Mouse (Mus musculus) embryonic facial prominence, embryonic 13.5 days (tissue): ENCODE results near the gene Lamp1. TPM values are rescaled to one million over a fixed set of nuclear protein-coding genes. Genes with fewer than 3 reads are reported as not detected.
A peak's percentile ranks its signal among the peaks of the same experiment; 100 is the strongest.

Experiments used
- ATAC-seq: fragments of 200-750 bp; cut with Nextera tagmentation; 2 replicates; pipeline ENCODE4 v1.8.0; 2017; ENCODE audit warnings: low read depth; ENCODE audit not compliant: insufficient number of reproducible peaks, insufficient read depth, low FRiP score, low TSS enrichment
- H3K27ac ChIP-seq: fragments of 300-500 bp; sonication (generic); 2 replicates; pipeline ENCODE4 v1.5.1; 2015; ENCODE audit warnings: moderate library complexity, mild to moderate bottlenecking, inconsistent platforms
- H3K27me3 ChIP-seq: fragments of 300-500 bp; sonication (generic); 2 replicates; pipeline ENCODE4 v1.6.1; 2015; ENCODE audit warnings: mild to moderate bottlenecking, inconsistent platforms
- H3K36me3 ChIP-seq: fragments of 300-500 bp; sonication (generic); 2 replicates; pipeline ENCODE4 v1.6.1; 2015; ENCODE audit warnings: mild to moderate bottlenecking, inconsistent platforms
- H3K4me1 ChIP-seq: fragments of 300-500 bp; sonication (generic); 2 replicates; pipeline ENCODE4 v1.6.1; 2015; ENCODE audit warnings: inconsistent platforms
- H3K4me2 ChIP-seq: fragments of 300-500 bp; sonication (generic); 2 replicates; pipeline ENCODE4 v1.6.1; 2015; ENCODE audit warnings: moderate library complexity, mild to moderate bottlenecking, inconsistent platforms
- H3K4me3 ChIP-seq: fragments of 300-500 bp; sonication (generic); 2 replicates; pipeline ENCODE4 v1.5.1; 2015; ENCODE audit warnings: mild to moderate bottlenecking, inconsistent platforms
- H3K9ac ChIP-seq: fragments of 300-500 bp; sonication (generic); 2 replicates; pipeline ENCODE4 v1.6.1; 2015; ENCODE audit warnings: mild to moderate bottlenecking, inconsistent platforms
- H3K9me3 ChIP-seq: fragments of 300-500 bp; sonication (generic); 2 replicates; pipeline ENCODE4 v1.6.1; 2016; ENCODE audit warnings: inconsistent platforms
- WGBS: fragments of 180-500 bp; shearing (Covaris S2); methylation state at CpG from one replicate; pipeline ENCODE4 v1.1.7; 2015; ENCODE audit warnings: mixed read lengths; 5-methylcytosine and 5-hydroxymethylcytosine counted together
- polyA plus RNA-seq: library from polyadenylated mRNA; unstranded; fragments of >200 nt; fragmentation: Nextera tagmentation; extraction: Ambion mirVana; gene quantifications from 2 replicates; pipeline ENCODE4 v1.2.1, GENCODE M21; 2015

Gene Lamp1
- polyA plus RNA-seq, 1 experiment from 2014 or later, result 259 TPM

- Histone ChIP-seq H3K27me3 (no peaks in the 10 kb centered on the region), H3K9ac (no peak overlapping the region), H3K4me1 (no peaks in the 10 kb centered on the region), H3K4me2 (no peak overlapping the region), H3K9me3 (no peaks in the 10 kb centered on the region), H3K4me3 (no peak overlapping the region), H3K27ac (no peak overlapping the region), H3K36me3 (peaks cover 98% of the 10 kb centered on the region)
- 93% methylated on average over 5 of the region's 5 CpGs for WGBS
- ATAC-seq, result no peak
Observed at GRCm38 (mm10) chr8:13141681-13142080, 17.3 kb upstream of the Lamp1 start.

DNA sequence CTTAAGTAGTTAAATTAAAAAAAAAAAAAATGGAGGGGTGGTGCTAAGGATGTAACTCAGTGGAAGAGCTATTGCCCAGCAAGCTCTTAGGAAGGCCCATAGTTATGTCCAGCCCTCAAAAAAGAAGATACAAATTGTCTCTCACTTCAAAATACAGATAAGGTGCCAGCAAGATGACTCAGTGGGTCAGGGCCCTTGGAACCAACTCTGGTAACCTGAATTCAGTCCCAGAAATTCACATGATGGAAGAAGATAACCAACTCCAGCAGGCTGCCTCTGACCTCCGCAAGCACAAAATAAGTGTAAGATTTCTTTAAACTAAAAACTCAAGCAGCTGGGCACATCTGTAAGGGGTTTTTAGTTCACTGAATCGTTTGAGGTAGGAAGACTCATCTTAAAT is 10.5 kb upstream of the Lamp1 start:
- Histone ChIP-seq H3K9ac (no peak overlapping the region), H3K27me3 (no peaks in the 10 kb centered on the region), H3K4me3 (no peak overlapping the region), H3K9me3 (no peaks in the 10 kb centered on the region), H3K4me1 (no peaks in the 10 kb centered on the region), H3K4me2 (no peak overlapping the region), H3K36me3 (peaks cover 55% of the 10 kb centered on the region), H3K27ac (no peak overlapping the region)
- no peak for ATAC-seq
- WGBS, result 84% methylated on average over 2 of the region's 2 CpGs

- no peaks in the 10 kb centered on the region for H3K4me1 ChIP-seq
- WGBS, result 96% methylated on average over 2 of the region's 2 CpGs
- no peak overlapping the region for H3K27ac ChIP-seq
- H3K36me3 ChIP-seq, result peaks cover 52% of the 10 kb centered on the region
- ATAC-seq, result no peak
- no peak overlapping the region for H3K4me2 ChIP-seq
- no peaks in the 10 kb centered on the region for H3K27me3 ChIP-seq
- H3K9me3 ChIP-seq, result no peaks in the 10 kb centered on the region
- no peak overlapping the region for H3K4me3 ChIP-seq
- H3K9ac ChIP-seq, result no peak overlapping the region
Observed at GRCm38 (mm10) chr8:13149287-13149686, 9.7 kb upstream of the Lamp1 start.

- Histone ChIP-seq H3K4me3 (no peak overlapping the region), H3K36me3 (peaks cover 49% of the 10 kb centered on the region), H3K9ac (no peak overlapping the region), H3K27me3 (no peaks in the 10 kb centered on the region), H3K4me2 (no peak overlapping the region), H3K4me1 (no peaks in the 10 kb centered on the region), H3K9me3 (no peaks in the 10 kb centered on the region), H3K27ac (no peak overlapping the region)
- no peak for ATAC-seq
- 53% methylated on average over 5 of the region's 5 CpGs for WGBS
Observed at GRCm38 (mm10) chr8:13149866-13150265, 9.1 kb upstream of the Lamp1 start.

- H3K4me2 ChIP-seq, result no peak overlapping the region
- no peak overlapping the region for H3K4me3 ChIP-seq
- peaks cover 38% of the 10 kb centered on the region for H3K36me3 ChIP-seq
- no peaks in the 10 kb centered on the region for H3K27me3 ChIP-seq
- no peak overlapping the region for H3K27ac ChIP-seq
- no peaks in the 10 kb centered on the region for H3K9me3 ChIP-seq
- no peaks in the 10 kb centered on the region for H3K4me1 ChIP-seq
- 68% methylated on average over 2 of the region's 2 CpGs for WGBS
- H3K9ac ChIP-seq, result no peak overlapping the region
- ATAC-seq, result no peak
Observed at GRCm38 (mm10) chr8:13150929-13151328, 8.0 kb upstream of the Lamp1 start.

GRCm38 (mm10) chr8:13154099-13154498 is 4.9 kb upstream of the Lamp1 start:
- H3K9ac ChIP-seq, result no peak overlapping the region
- H3K27me3 ChIP-seq, result no peaks in the 10 kb centered on the region
- no peak overlapping the region for H3K27ac ChIP-seq
- H3K4me1 ChIP-seq, result 0 out of 2 replicates have a peak, but pooled peaks cover 3% of the 10 kb centered on the region
- ATAC-seq, result no peak
- no peaks in the 10 kb centered on the region for H3K9me3 ChIP-seq
- no peak overlapping the region for H3K4me2 ChIP-seq
- 71% methylated on average over 9 of the region's 9 CpGs for WGBS
- peaks cover 11% of the 10 kb centered on the region for H3K36me3 ChIP-seq
- no peak overlapping the region for H3K4me3 ChIP-seq

GRCm38 (mm10) chr8:13155358-13155757 is 3.6 kb upstream of the Lamp1 start:
- Histone ChIP-seq H3K27me3 (no peaks in the 10 kb centered on the region), H3K4me2 (no peak overlapping the region), H3K9me3 (no peaks in the 10 kb centered on the region), H3K4me3 (no peak overlapping the region), H3K36me3 (0 out of 2 replicates have a peak, but pooled peaks cover 5% of the 10 kb centered on the region), H3K27ac (no peak overlapping the region), H3K9ac (no peak overlapping the region), H3K4me1 (peaks cover 10% of the 10 kb centered on the region)
- WGBS, result 66% methylated on average over 9 of the region's 9 CpGs
- no peak for ATAC-seq

GRCm38 (mm10) chr8:13156327-13157097 is 2.4 kb upstream of the Lamp1 start:
- Histone ChIP-seq H3K27ac (no peak overlapping the region), H3K4me1 (peaks cover 12% of the 10 kb centered on the region), H3K36me3 (0 out of 2 replicates have a peak, but pooled peaks cover 5% of the 10 kb centered on the region), H3K9me3 (no peaks in the 10 kb centered on the region), H3K4me2 (no peak overlapping the region), H3K27me3 (no peaks in the 10 kb centered on the region), H3K4me3 (no peak overlapping the region), H3K9ac (no peak overlapping the region)
- no peak for ATAC-seq
- 73% methylated on average over 12 of the region's 12 CpGs for WGBS

DNA sequence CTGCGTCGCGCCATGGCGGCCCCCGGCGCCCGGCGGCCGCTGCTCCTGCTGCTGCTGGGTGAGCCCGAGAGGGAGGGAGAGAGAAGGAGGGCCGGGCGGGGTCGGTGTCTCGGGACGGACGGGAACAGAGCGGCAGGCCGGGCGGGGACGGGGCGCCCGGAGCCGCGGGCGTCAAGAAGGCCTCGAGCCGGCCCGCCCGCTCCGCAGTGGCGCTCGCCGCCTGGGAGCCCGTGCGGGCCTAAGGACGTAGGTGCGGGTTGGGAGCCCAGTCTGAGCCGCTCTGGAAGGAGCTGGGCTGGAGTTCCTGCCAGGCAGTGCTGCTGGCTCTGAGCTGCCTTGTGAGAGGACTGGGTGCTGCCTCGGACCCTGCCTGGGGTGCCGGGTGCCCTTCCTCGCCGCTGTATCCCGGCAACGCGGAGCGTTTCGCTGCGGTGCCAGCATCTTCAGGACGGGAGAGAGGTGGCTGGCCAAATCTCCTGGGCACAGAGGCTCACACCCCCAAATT is 468 bp downstream of the Lamp1 start:
- under 1% methylated on average over 40 of the region's 49 CpGs for WGBS
- no peaks in the 10 kb centered on the region for H3K27me3 ChIP-seq

GRCm38 (mm10) chr8:13160691-13161090 is 1.7 kb downstream of the Lamp1 start:
- no peak for ATAC-seq
- peaks cover 12% of the 10 kb centered on the region for H3K4me1 ChIP-seq
- peak overlapping the region; percentile 100; the same call in 1 of the 2 replicates for H3K4me3 ChIP-seq
- H3K27ac ChIP-seq, result no peak overlapping the region
- WGBS, result 82% methylated on average over 3 of the region's 3 CpGs
- H3K36me3 ChIP-seq, result peaks cover 3% of the 10 kb centered on the region; the same call in 1 of the 2 replicates
- no peaks in the 10 kb centered on the region for H3K27me3 ChIP-seq
- no peaks in the 10 kb centered on the region for H3K9me3 ChIP-seq
- peak overlapping the region; percentile 98; the same call in 1 of the 2 replicates for H3K9ac ChIP-seq
- peak overlapping the region; percentile 90 for H3K4me2 ChIP-seq

More for the DNA sequence above, 468 bp downstream of the Lamp1 start:
- Histone ChIP-seq H3K4me3 (peak overlapping the region; percentile 100), H3K9me3 (no peaks in the 10 kb centered on the region), H3K4me1 (peaks cover 12% of the 10 kb centered on the region), H3K36me3 (0 out of 2 replicates have a peak, but pooled peaks cover 1% of the 10 kb centered on the region), H3K4me2 (peak overlapping the region; percentile 90), H3K27ac (peak overlapping the region; percentile 60), H3K9ac (peak overlapping the region; percentile 98)
- ATAC-seq, result peak; percentile 50; the same call in 1 of the 2 replicates

DNA sequence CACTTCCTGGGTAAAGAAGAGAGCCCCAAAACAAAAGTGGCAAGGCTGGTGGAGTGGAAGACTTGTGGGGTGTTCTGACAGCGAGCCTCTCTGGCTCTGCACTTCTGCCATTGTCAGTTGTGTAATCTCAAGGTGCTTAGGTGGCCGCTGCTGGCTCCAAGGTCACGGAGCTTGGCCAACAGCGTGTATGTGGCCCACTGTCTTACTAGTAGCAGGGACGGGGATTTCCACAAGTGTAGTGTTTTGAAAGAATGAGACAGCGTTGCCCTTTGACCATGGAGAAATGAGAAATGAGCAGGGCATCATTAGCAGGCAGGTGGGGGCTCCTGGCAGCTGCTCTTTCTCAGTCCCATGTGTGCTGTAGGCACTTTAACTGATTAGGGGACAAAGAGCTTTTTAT is 3.1 kb downstream of the Lamp1 start:
- Histone ChIP-seq H3K4me2 (no peak overlapping the region), H3K27me3 (no peaks in the 10 kb centered on the region), H3K4me1 (peaks cover 12% of the 10 kb centered on the region), H3K9me3 (no peaks in the 10 kb centered on the region), H3K4me3 (no peak overlapping the region), H3K9ac (no peak overlapping the region), H3K27ac (no peak overlapping the region), H3K36me3 (peaks cover 17% of the 10 kb centered on the region)
- no peak for ATAC-seq
- 94% methylated on average over 6 of the region's 6 CpGs for WGBS

DNA sequence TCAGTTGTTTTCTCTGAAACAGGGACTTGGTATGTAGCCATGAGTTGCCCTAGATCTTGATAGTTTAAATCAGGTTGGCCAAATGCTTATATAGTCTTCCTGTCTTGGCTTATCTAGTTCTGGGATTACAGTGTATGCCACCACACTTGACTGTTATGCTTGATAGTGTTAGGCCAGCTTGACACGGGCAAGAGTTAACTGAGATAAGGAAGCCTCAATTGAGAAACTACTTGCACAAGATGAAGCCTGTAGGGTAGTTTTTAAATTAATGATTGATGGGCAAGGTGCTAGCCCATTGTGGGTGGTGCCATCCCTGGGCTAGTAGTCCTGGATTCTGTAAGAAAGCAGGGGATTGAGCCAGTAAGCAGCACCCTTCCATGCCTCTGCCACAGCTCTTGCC is 4.6 kb downstream of the Lamp1 start:
- peaks cover 31% of the 10 kb centered on the region for H3K36me3 ChIP-seq
- H3K9me3 ChIP-seq, result no peaks in the 10 kb centered on the region
- ATAC-seq, result no peak
- no peak overlapping the region for H3K4me2 ChIP-seq
- peaks cover 10% of the 10 kb centered on the region for H3K4me1 ChIP-seq
- no peak overlapping the region for H3K27ac ChIP-seq
- no peak overlapping the region for H3K4me3 ChIP-seq
- WGBS, result 85% methylated on average over 1 of the region's 1 CpGs
- H3K9ac ChIP-seq, result no peak overlapping the region
- H3K27me3 ChIP-seq, result no peaks in the 10 kb centered on the region
